30 mouse cellular contexts compared by ENCODE assay signal in the genomic region with DNA sequence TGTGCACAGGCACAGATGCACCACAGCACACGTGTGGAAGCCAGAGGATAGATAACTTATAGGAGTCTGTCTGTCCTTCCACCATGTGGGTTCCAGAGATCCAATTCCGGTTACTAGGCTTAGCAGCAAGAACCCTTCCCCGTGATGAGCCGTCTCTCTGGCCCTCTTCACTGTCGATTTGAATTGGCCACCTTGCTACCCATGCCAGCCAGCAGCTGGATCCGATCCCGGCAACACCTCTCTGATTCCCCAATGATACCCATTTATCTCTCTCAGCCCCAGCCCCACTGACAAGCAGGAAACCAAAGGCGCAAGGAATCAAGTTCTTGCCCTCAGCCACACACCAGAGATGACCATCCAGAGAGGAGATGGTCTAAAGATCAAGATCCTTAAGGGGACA.
"Had no signal": no experiment of that assay in that cellular context is flagged by ENCODE, and none has a peak within 500 bp of the region (broad histone marks: within the 10 kb centered on the region; RNA-seq: fewer than 3 reads in every experiment).

No protein-coding gene starts in this region.

- DNase-seq: heart, postnatal 10 days; heart, postnatal 14 days; heart, postnatal 36 days; heart, postnatal 4 days; kidney, adult 11 months; kidney, adult 18-20 months; kidney, adult 2 months; kidney, adult 8-10 months; kidney, adult 9 months; kidney, postnatal 10 days; kidney, postnatal 14 days; kidney, postnatal 25 days; kidney, postnatal 36 days; kidney, postnatal 4 days; layer of hippocampus, adult 9-11 months; layer of hippocampus, postnatal 36 days had no signal

- H3K9ac ChIP-seq: heart, embryonic 12.5 days; heart, embryonic 13.5 days; heart, embryonic 15.5 days; hindbrain, embryonic 12.5 days; hindbrain, embryonic 13.5 days; hindbrain, embryonic 14.5 days; hindbrain, embryonic 15.5 days; intestine, embryonic 15.5 days; kidney, embryonic 15.5 days had no signal

- H3K27me3 ChIP-seq: heart, embryonic 12.5 days; heart, embryonic 13.5 days; heart, embryonic 15.5 days; hindbrain, embryonic 12.5 days; hindbrain, embryonic 13.5 days; hindbrain, embryonic 15.5 days; intestine, embryonic 15.5 days; kidney, embryonic 15.5 days had no signal

- H3K36me3 ChIP-seq: heart, embryonic 15.5 days; hindbrain, embryonic 12.5 days; hindbrain, embryonic 15.5 days; intestine, embryonic 15.5 days; kidney, embryonic 15.5 days had no signal

- H3K4me3 ChIP-seq: heart, embryonic 10.5 days; heart, embryonic 12.5 days; heart, embryonic 13.5 days; heart, embryonic 15.5 days; hindbrain, embryonic 10.5 days; hindbrain, embryonic 12.5 days; hindbrain, embryonic 13.5 days; hindbrain, embryonic 15.5 days; intestine, embryonic 15.5 days; kidney, embryonic 15.5 days; layer of hippocampus, adult 2 months had no signal

- H3K4me1 ChIP-seq: hindbrain, embryonic 12.5 days had no signal

- H3K27ac ChIP-seq: heart, embryonic 13.5 days; heart, embryonic 15.5 days; hindbrain, embryonic 12.5 days; hindbrain, embryonic 13.5 days; hindbrain, embryonic 14.5 days; hindbrain, embryonic 15.5 days; hindbrain, postnatal 0 days; intestine, embryonic 15.5 days; kidney, embryonic 15.5 days; kidney, postnatal 0 days; layer of hippocampus, adult 2 months had no signal
